Mouse (Mus musculus) spleen, adult 2 months (tissue): ENCODE results near the gene Nkx6-2. TPM values are rescaled to one million over a fixed set of nuclear protein-coding genes. Genes with fewer than 3 reads are reported as not detected.

Source experiments
- DNase-seq, 2 experiments: peaks; one replicate each; pipeline versions ENCODE4 v3.0.0 to v3.0.0-alpha.2; 2012 to 2021; ENCODE audit warnings: low spot score in 2 of 2, low read depth in 1 of 2
- H3K27ac ChIP-seq: fragments of 200-500 bp; 2 replicates; pipeline ENCODE4 v1.5.1; 2012; ENCODE audit warnings: low read length, inconsistent platforms; ENCODE audit not compliant: insufficient read depth
- H3K27me3 ChIP-seq: fragments of 200-500 bp; 2 replicates; pipeline ENCODE4 v1.6.1; 2012; ENCODE audit warnings: mild to moderate bottlenecking, moderate library complexity, low read length, inconsistent platforms; ENCODE audit not compliant: control insufficient read depth, insufficient read depth
- H3K36me3 ChIP-seq: fragments of 200-500 bp; 2 replicates; pipeline ENCODE4 v1.6.1; 2012; ENCODE audit warnings: mild to moderate bottlenecking, low read length, inconsistent platforms; ENCODE audit not compliant: control insufficient read depth, insufficient read depth
- H3K4me1 ChIP-seq: fragments of 200-500 bp; 2 replicates; pipeline ENCODE4 v1.6.1; 2011; ENCODE audit warnings: inconsistent platforms; ENCODE audit not compliant: control insufficient read depth, insufficient read depth, insufficient read length
- H3K4me3 ChIP-seq: fragments of 200-500 bp; 2 replicates; pipeline ENCODE4 v1.5.1; 2011; ENCODE audit warnings: mild to moderate bottlenecking, inconsistent platforms; ENCODE audit not compliant: insufficient read depth, insufficient read length; ENCODE audit errors: extremely low read depth
- CTCF ChIP-seq: fragments of 200-500 bp; IDR thresholded peaks from 2 replicates; pipeline ENCODE4 v1.5.1; 2011; ENCODE audit warnings: mild to moderate bottlenecking, inconsistent platforms; ENCODE audit not compliant: insufficient read depth, insufficient read length, insufficient replicate concordance; ENCODE audit errors: extremely low read depth
- POLR2A ChIP-seq: fragments of 200-500 bp; IDR thresholded peaks from 2 replicates; pipeline ENCODE4 v1.6.1; 2011; ENCODE audit warnings: low read depth, low read length, inconsistent platforms
- WGBS: fragments of 180-500 bp; shearing (Covaris S2); methylation state at CpG from one replicate; pipeline ENCODE4 v1.1.7; 2018; 5-methylcytosine and 5-hydroxymethylcytosine counted together
- polyA plus RNA-seq: library from polyadenylated mRNA; depleted of rRNA; stranded (reverse); fragments of >200 nt; gene quantifications from 2 replicates; pipeline ENCODE4 v1.2.3, GENCODE M21; 2012; rRNA removed

The Nkx6-2 gene
- 0.08 TPM in 1 of 2 replicates, not detected in the other for polyA plus RNA-seq

GRCm38 (mm10) chr7:139582595-139582994, at the start of gene Nkx6-2:
TSS of gene Nkx6-2 (minus strand) at chr7:139582797.
- H3K36me3 ChIP-seq = peaks cover 12% of the 10 kb centered on the region
- no peak within 1 kb of the TSS for H3K27ac ChIP-seq
- WGBS = 5% methylated on average over 56 of the region's 56 CpGs
- H3K27me3 ChIP-seq = peaks cover 22% of the 10 kb centered on the region
- H3K4me3 ChIP-seq = no peak within 1 kb of the TSS
- DNase-seq = no peak
- TF ChIP-seq CTCF (no peak), POLR2A (no peak)
- peaks cover 2% of the 10 kb centered on the region; the same call in 1 of the 2 replicates for H3K4me1 ChIP-seq

GRCm38 (mm10) chr7:139625156-139625555, 42.6 kb upstream of the Nkx6-2 start:
- H3K36me3 ChIP-seq = no peaks in the 10 kb centered on the region
- 76% methylated on average over 9 of the region's 9 CpGs for WGBS
- no peak overlapping the region for H3K27ac ChIP-seq
- TF ChIP-seq POLR2A (no peak), CTCF (no peak)
- no peaks in the 10 kb centered on the region for H3K4me1 ChIP-seq
- no peak for DNase-seq
- no peak overlapping the region for H3K4me3 ChIP-seq
- no peaks in the 10 kb centered on the region for H3K27me3 ChIP-seq

GRCm38 (mm10) chr7:139622568-139622967, 40.0 kb upstream of the Nkx6-2 start:
- no peaks in the 10 kb centered on the region for H3K36me3 ChIP-seq
- no peaks in the 10 kb centered on the region for H3K27me3 ChIP-seq
- no peak overlapping the region for H3K27ac ChIP-seq
- DNase-seq = no peak
- H3K4me1 ChIP-seq = no peaks in the 10 kb centered on the region
- 89% methylated on average over 13 of the region's 13 CpGs for WGBS
- TF ChIP-seq POLR2A = no peak
- TF ChIP-seq CTCF = no peak
- no peak overlapping the region for H3K4me3 ChIP-seq

- no peak overlapping the region for H3K4me3 ChIP-seq
- H3K27me3 ChIP-seq = no peaks in the 10 kb centered on the region
- TF ChIP-seq POLR2A (no peak), CTCF (peak; percentile 55; the same call in 1 of the 2 replicates)
- H3K36me3 ChIP-seq = no peaks in the 10 kb centered on the region
- H3K4me1 ChIP-seq = no peaks in the 10 kb centered on the region
- no peak overlapping the region for H3K27ac ChIP-seq
- peak in 1 of 2 experiments; percentile 9 for DNase-seq
- WGBS = 58% methylated on average over 12 of the region's 12 CpGs
Measured at GRCm38 (mm10) chr7:139615767-139616766, 33.5 kb upstream of the Nkx6-2 start.

GRCm38 (mm10) chr7:139610328-139610727, 27.7 kb upstream of the Nkx6-2 start:
- TF ChIP-seq CTCF (no peak), POLR2A (no peak)
- H3K27me3 ChIP-seq = no peaks in the 10 kb centered on the region
- H3K36me3 ChIP-seq = no peaks in the 10 kb centered on the region
- no peak for DNase-seq
- H3K4me3 ChIP-seq = no peak overlapping the region
- WGBS = 26% methylated on average over 2 of the region's 2 CpGs
- H3K27ac ChIP-seq = no peak overlapping the region
- H3K4me1 ChIP-seq = no peaks in the 10 kb centered on the region

- 21% methylated on average over 6 of the region's 6 CpGs for WGBS
- no peak for DNase-seq
- Histone ChIP-seq H3K4me1 (no peaks in the 10 kb centered on the region), H3K36me3 (no peaks in the 10 kb centered on the region), H3K27me3 (no peaks in the 10 kb centered on the region), H3K27ac (no peak overlapping the region), H3K4me3 (no peak overlapping the region)
- TF ChIP-seq CTCF = no peak
Measured at GRCm38 (mm10) chr7:139595862-139596261, 13.3 kb upstream of the Nkx6-2 start.

GRCm38 (mm10) chr7:139595311-139595710, 12.7 kb upstream of the Nkx6-2 start:
- Histone ChIP-seq H3K4me1 (no peaks in the 10 kb centered on the region), H3K27me3 (no peaks in the 10 kb centered on the region), H3K27ac (no peak overlapping the region), H3K36me3 (no peaks in the 10 kb centered on the region), H3K4me3 (no peak overlapping the region)
- 73% methylated on average over 6 of the region's 6 CpGs for WGBS
- DNase-seq = no peak
- no peak for TF ChIP-seq POLR2A
- TF ChIP-seq CTCF = no peak
